Mouse (Mus musculus): ENCODE measurements at regions not wholly inside any gene's neighbourhood (a gene's known extent, or its start where the extent isn't known, plus 50 kb on each side); places are given as distances from the start of the nearest gene placed in this dataset.

GRCm38 (mm10) chr1:183853956-183854613 is 159.0 kb upstream of the Dusp10 start:
- no peak for DNase-seq (ENCODE audit: low spot score in 2 of 2)

GRCm38 (mm10) chr1:183865111-183865510 is 148.0 kb upstream of the Dusp10 start:
- DNase-seq (ENCODE audit: low spot score in 2 of 2) = no peak

- no peak for DNase-seq (ENCODE audit: low spot score in 2 of 2)
Measured at GRCm38 (mm10) chr1:183865586-183865985, 147.5 kb upstream of the Dusp10 start.

GRCm38 (mm10) chr1:183868965-183869364 is 144.1 kb upstream of the Dusp10 start:
- no peak for DNase-seq (ENCODE audit: low spot score in 2 of 2)

GRCm38 (mm10) chr1:183895936-183896335 is 117.2 kb upstream of the Dusp10 start:
- no peak for DNase-seq (ENCODE audit: low spot score in 2 of 2)

- no peak for DNase-seq (ENCODE audit: low spot score in 2 of 2)
Measured at GRCm38 (mm10) chr1:183898091-183898490, 115.0 kb upstream of the Dusp10 start.

- no peak for DNase-seq (ENCODE audit: low spot score in 2 of 2)
Measured at GRCm38 (mm10) chr1:183904564-183904963, 108.5 kb upstream of the Dusp10 start.

GRCm38 (mm10) chr1:183905345-183906142 is 107.6 kb upstream of the Dusp10 start:
- peak; percentile 9 to 39 for DNase-seq (ENCODE audit: low spot score in 2 of 2)

GRCm38 (mm10) chr1:183917656-183918055 is 95.4 kb upstream of the Dusp10 start:
- no peak for DNase-seq (ENCODE audit: low spot score in 2 of 2)

GRCm38 (mm10) chr1:183921262-183921661 is 91.8 kb upstream of the Dusp10 start:
- DNase-seq (ENCODE audit: low spot score in 2 of 2) = peak in 1 of 2 experiments; percentile 7

GRCm38 (mm10) chr1:183928539-183928938 is 84.6 kb upstream of the Dusp10 start:
- no peak for DNase-seq (ENCODE audit: low spot score in 2 of 2)

GRCm38 (mm10) chr1:183930363-183930982 is 82.6 kb upstream of the Dusp10 start:
- peak; percentile 10 to 43 for DNase-seq (ENCODE audit: low spot score in 2 of 2)

- no peak for DNase-seq (ENCODE audit: low spot score in 2 of 2)
Measured at GRCm38 (mm10) chr1:183931141-183931540, 82.0 kb upstream of the Dusp10 start.

GRCm38 (mm10) chr1:183933845-183934244 is 79.3 kb upstream of the Dusp10 start:
- DNase-seq (ENCODE audit: low spot score in 2 of 2) = no peak

- DNase-seq (ENCODE audit: low spot score in 2 of 2) = no peak
Measured at GRCm38 (mm10) chr1:183937166-183937565, 75.9 kb upstream of the Dusp10 start.

GRCm38 (mm10) chr1:183938361-183938760 is 74.7 kb upstream of the Dusp10 start:
- no peak for DNase-seq (ENCODE audit: low spot score in 2 of 2)

GRCm38 (mm10) chr1:183940706-183941105 is 72.4 kb upstream of the Dusp10 start:
- DNase-seq (ENCODE audit: low spot score in 2 of 2) = no peak

- no peak for DNase-seq (ENCODE audit: low spot score in 2 of 2)
Measured at GRCm38 (mm10) chr1:183946241-183946640, 66.9 kb upstream of the Dusp10 start.

- no peak for DNase-seq (ENCODE audit: low spot score in 2 of 2)
Measured at GRCm38 (mm10) chr1:183947066-183947465, 66.0 kb upstream of the Dusp10 start.

GRCm38 (mm10) chr1:183949205-183949604 is 63.9 kb upstream of the Dusp10 start:
- DNase-seq (ENCODE audit: low spot score in 2 of 2) = no peak

GRCm38 (mm10) chr1:183954086-183954485 is 59.0 kb upstream of the Dusp10 start:
- DNase-seq (ENCODE audit: low spot score in 2 of 2) = no peak

GRCm38 (mm10) chr1:183956391-183956790 is 56.7 kb upstream of the Dusp10 start:
- DNase-seq (ENCODE audit: low spot score in 2 of 2) = no peak

- no peak for DNase-seq (ENCODE audit: low spot score in 2 of 2)
Measured at GRCm38 (mm10) chr1:183961383-183961782, 51.7 kb upstream of the Dusp10 start.
